Mouse (Mus musculus) ES-E14 (cell line): ENCODE data around the gene Tsg101.

ENCODE experiments used
- CHD2 ChIP-seq: IDR thresholded peaks from 2 replicates; pipeline ENCODE4 v1.6.1; 2014; ENCODE audit warnings: mild to moderate bottlenecking, low read depth, low read length, inconsistent platforms
- ZC3H11A ChIP-seq: IDR thresholded peaks from 2 replicates; pipeline ENCODE4 v1.6.1; 2012; ENCODE audit warnings: low read depth, mild to moderate bottlenecking, inconsistent platforms, low read length, borderline replicate concordance

DNA sequence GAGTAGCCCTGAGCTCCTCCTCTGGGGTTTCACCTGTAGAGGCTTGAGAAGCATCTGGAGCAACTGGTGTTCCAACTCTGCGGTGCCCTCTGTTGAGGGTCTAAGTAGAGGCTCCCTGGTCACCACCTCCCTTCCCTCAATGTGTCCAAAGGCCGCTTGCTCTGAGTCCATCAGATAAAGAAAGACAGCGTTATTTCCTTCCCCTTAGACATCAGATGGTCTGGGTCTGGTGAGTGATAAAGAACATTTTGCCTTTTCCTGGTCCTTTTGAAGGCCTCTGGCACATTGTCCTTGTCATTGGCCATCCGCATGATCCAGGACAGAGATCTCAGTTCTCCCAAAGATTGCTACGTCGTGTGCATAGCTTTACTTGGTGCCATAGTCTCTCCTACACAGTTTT, 42.5 kb downstream of the Tsg101 start:
- TF ChIP-seq CHD2 (no peak), ZC3H11A (no peak)
